Mouse (Mus musculus) limb, embryonic 14.5 days (tissue): ENCODE measurements around the gene Atf6. TPM values are rescaled to one million over a fixed set of nuclear protein-coding genes. Genes with fewer than 3 reads are reported as not detected.

ENCODE experiments used
- ATAC-seq: fragments of 200-750 bp; cut with Nextera tagmentation; 2 replicates; pipeline ENCODE4 v1.8.0; 2017; ENCODE audit warnings: low read depth, moderate number of reproducible peaks, moderate TSS enrichment; ENCODE audit not compliant: low FRiP score
- DNase-seq: peaks from one replicate; pipeline ENCODE4 v3.0.0-alpha.2; 2015; ENCODE audit warnings: low spot score
- H3K27ac ChIP-seq: fragments of 300-500 bp; sonication (generic); replicated peaks from 2 replicates; pipeline ENCODE4 v1.5.1; 2014; ENCODE audit warnings: low read depth, mild to moderate bottlenecking, low read length, moderate library complexity, mixed read lengths
- H3K27me3 ChIP-seq: fragments of 300-500 bp; sonication (generic); 2 replicates; pipeline ENCODE4 v1.6.1; 2014; ENCODE audit warnings: low read length, mixed read lengths; ENCODE audit not compliant: control insufficient read depth, insufficient read depth
- H3K36me3 ChIP-seq: fragments of 300-500 bp; sonication (generic); 2 replicates; pipeline ENCODE4 v1.6.1; 2014; ENCODE audit warnings: mild to moderate bottlenecking, low read length, moderate library complexity, mixed read lengths; ENCODE audit not compliant: control insufficient read depth, insufficient read depth
- H3K4me1 ChIP-seq: fragments of 300-500 bp; sonication (generic); 2 replicates; pipeline ENCODE4 v1.6.1; 2014; ENCODE audit warnings: antibody characterized with exemption, low read length, mixed read lengths; ENCODE audit not compliant: control insufficient read depth, insufficient read depth
- H3K4me2 ChIP-seq: fragments of 300-500 bp; sonication (generic); replicated peaks from 2 replicates; pipeline ENCODE4 v1.6.1; 2014; ENCODE audit warnings: low read depth, mild to moderate bottlenecking, low read length, moderate library complexity; ENCODE audit not compliant: severe bottlenecking
- H3K4me3 ChIP-seq: fragments of 300-500 bp; sonication (generic); replicated peaks from 2 replicates; pipeline ENCODE4 v1.5.1; 2014; ENCODE audit warnings: low read length
- H3K9ac ChIP-seq: fragments of 300-500 bp; sonication (generic); 2 replicates; pipeline ENCODE4 v1.6.1; 2014; ENCODE audit warnings: mild to moderate bottlenecking, low read depth, low read length, moderate library complexity; ENCODE audit not compliant: severe bottlenecking
- H3K9me3 ChIP-seq: fragments of 300-500 bp; sonication (generic); 2 replicates; pipeline ENCODE4 v1.6.1; 2016; ENCODE audit warnings: low read length; ENCODE audit not compliant: control insufficient read depth
- POLR2A ChIP-seq: fragments of 200-500 bp; IDR thresholded peaks from 2 replicates; pipeline ENCODE4 v1.8.0; 2012; ENCODE audit warnings: inconsistent platforms, mild to moderate bottlenecking, moderate library complexity, borderline replicate concordance; ENCODE audit not compliant: insufficient read depth, insufficient read length; ENCODE audit errors: extremely low read depth
- WGBS: fragments of 180-500 bp; shearing (Covaris S2); extraction: QIAGEN DNeasy Blood & Tissue Kit; methylation state at CpG from one replicate; pipeline ENCODE4 v1.1.7; 2014; 5-methylcytosine and 5-hydroxymethylcytosine counted together
- polyA plus RNA-seq, 2 experiments: library from polyadenylated mRNA; depleted of rRNA in 1 of 2; stranded (reverse) in 1 of 2; unstranded in 1 of 2; fragments of >200 nt; fragmentation: Nextera tagmentation in 1 of 2; extraction: Ambion mirVana in 1 of 2; gene quantifications; 2 replicates each; pipeline versions ENCODE4 v1.2.1 to v1.2.3; 2012 to 2014

Gene Atf6
- polyA plus RNA-seq, 2 experiments, result 8.9 to 9.1 TPM

- 58% methylated on average over 8 of the region's 8 CpGs for WGBS
- Histone ChIP-seq H3K9me3 (no peaks in the 10 kb centered on the region), H3K4me3 (no peak overlapping the region), H3K36me3 (peaks cover 16% of the 10 kb centered on the region), H3K4me2 (no peak overlapping the region), H3K27me3 (no peaks in the 10 kb centered on the region), H3K4me1 (no peaks in the 10 kb centered on the region), H3K27ac (no peak overlapping the region), H3K9ac (no peak overlapping the region)
- ATAC-seq (no peak), DNase-seq (peak; percentile 27)
- TF ChIP-seq POLR2A, result no peak
These were observed 23.2 kb downstream of the Atf6 start for GRCm38 (mm10) chr1:170844380-170844779.

GRCm38 (mm10) chr1:170839685-170840084, 27.9 kb downstream of the Atf6 start:
- TF ChIP-seq POLR2A, result no peak
- peak; percentile 67 for DNase-seq

GRCm38 (mm10) chr1:170834756-170835155, 32.8 kb downstream of the Atf6 start:
- H3K9ac ChIP-seq, result no peak overlapping the region
- H3K27me3 ChIP-seq, result no peaks in the 10 kb centered on the region
- no peak for DNase-seq
- no peak overlapping the region for H3K27ac ChIP-seq
- peaks cover 15% of the 10 kb centered on the region; the same call in 1 of the 2 replicates for H3K36me3 ChIP-seq
- 0 out of 2 replicates have a peak, but pooled peaks cover 2% of the 10 kb centered on the region for H3K4me1 ChIP-seq
- no peak for ATAC-seq
- H3K4me2 ChIP-seq, result no peak overlapping the region
- WGBS, result 67% methylated on average over 9 of the region's 9 CpGs
- no peak overlapping the region for H3K4me3 ChIP-seq
- no peaks in the 10 kb centered on the region for H3K9me3 ChIP-seq
- no peak for TF ChIP-seq POLR2A

More at GRCm38 (mm10) chr1:170839685-170840084, 27.9 kb downstream of the Atf6 start:
- peaks cover 16% of the 10 kb centered on the region for H3K36me3 ChIP-seq
- no peak overlapping the region for H3K4me3 ChIP-seq
- H3K4me1 ChIP-seq, result 0 out of 2 replicates have a peak, but pooled peaks cover 2% of the 10 kb centered on the region
- no peak overlapping the region for H3K9ac ChIP-seq
- H3K27me3 ChIP-seq, result no peaks in the 10 kb centered on the region
- H3K4me2 ChIP-seq, result no peak overlapping the region
- no peaks in the 10 kb centered on the region for H3K9me3 ChIP-seq
- H3K27ac ChIP-seq, result no peak overlapping the region
- ATAC-seq, result no peak

- WGBS, result 84% methylated on average over 1 of the region's 1 CpGs
- TF ChIP-seq POLR2A, result no peak
These were observed 37.8 kb downstream of the Atf6 start for GRCm38 (mm10) chr1:170829781-170830180.

GRCm38 (mm10) chr1:170829344-170829743, 38.2 kb downstream of the Atf6 start:
- Histone ChIP-seq H3K9ac (no peak overlapping the region), H3K4me1 (no peaks in the 10 kb centered on the region), H3K9me3 (no peaks in the 10 kb centered on the region), H3K27me3 (no peaks in the 10 kb centered on the region), H3K27ac (no peak overlapping the region), H3K4me3 (no peak overlapping the region), H3K36me3 (peaks cover 12% of the 10 kb centered on the region; the same call in 1 of the 2 replicates), H3K4me2 (no peak overlapping the region)
- ATAC-seq, result no peak
- 77% methylated on average over 6 of the region's 6 CpGs for WGBS
- DNase-seq, result no peak
- TF ChIP-seq POLR2A, result no peak

More at GRCm38 (mm10) chr1:170829781-170830180, 37.8 kb downstream of the Atf6 start:
- DNase-seq, result no peak
- ATAC-seq, result no peak
- H3K9me3 ChIP-seq, result no peaks in the 10 kb centered on the region
- H3K4me1 ChIP-seq, result no peaks in the 10 kb centered on the region
- H3K4me2 ChIP-seq, result no peak overlapping the region
- no peak overlapping the region for H3K9ac ChIP-seq
- no peaks in the 10 kb centered on the region for H3K27me3 ChIP-seq
- peaks cover 12% of the 10 kb centered on the region; the same call in 1 of the 2 replicates for H3K36me3 ChIP-seq
- H3K27ac ChIP-seq, result no peak overlapping the region
- no peak overlapping the region for H3K4me3 ChIP-seq
